Mouse (Mus musculus) kidney, embryonic 14.5 days (tissue): Measurements from ENCODE around the gene Il12rb2. TPM values are rescaled to one million over a fixed set of nuclear protein-coding genes. Genes with fewer than 3 reads are reported as not detected.

ENCODE experiments used
- ATAC-seq: fragments of 200-750 bp; cut with Nextera tagmentation; 2 replicates; pipeline ENCODE4 v1.8.0; 2017; ENCODE audit warnings: moderate number of reproducible peaks, mild to moderate bottlenecking, moderate TSS enrichment, moderate library complexity; ENCODE audit not compliant: low FRiP score, low TSS enrichment
- H3K27ac ChIP-seq: fragments of 300-500 bp; sonication (generic); 2 replicates; pipeline ENCODE4 v1.5.1; 2014; ENCODE audit warnings: low read depth, mild to moderate bottlenecking, low read length, moderate library complexity, mixed read lengths
- H3K27me3 ChIP-seq: fragments of 300-500 bp; sonication (generic); 2 replicates; pipeline ENCODE4 v1.6.1; 2014; ENCODE audit warnings: mild to moderate bottlenecking, low read length; ENCODE audit not compliant: control insufficient read depth, insufficient read depth
- H3K36me3 ChIP-seq: fragments of 300-500 bp; sonication (generic); 2 replicates; pipeline ENCODE4 v1.6.1; 2014; ENCODE audit warnings: low read length, mixed read lengths; ENCODE audit not compliant: control insufficient read depth, insufficient read depth
- H3K4me1 ChIP-seq: fragments of 300-500 bp; sonication (generic); 2 replicates; pipeline ENCODE4 v1.6.1; 2014; ENCODE audit warnings: low read length, mixed read lengths; ENCODE audit not compliant: control insufficient read depth, insufficient read depth
- H3K4me2 ChIP-seq: fragments of 300-500 bp; sonication (generic); replicated peaks from 2 replicates; pipeline ENCODE4 v1.6.1; 2014; ENCODE audit warnings: low read depth, mild to moderate bottlenecking, low read length
- H3K4me3 ChIP-seq: fragments of 300-500 bp; sonication (generic); 2 replicates; pipeline ENCODE4 v1.5.1; 2014; ENCODE audit warnings: mild to moderate bottlenecking, low read length
- H3K9ac ChIP-seq: fragments of 300-500 bp; sonication (generic); 2 replicates; pipeline ENCODE4 v1.6.1; 2014; ENCODE audit warnings: low read depth, mild to moderate bottlenecking, low read length, moderate library complexity
- H3K9me3 ChIP-seq: fragments of 300-500 bp; sonication (generic); 2 replicates; pipeline ENCODE4 v1.6.1; 2016; ENCODE audit warnings: low read length; ENCODE audit not compliant: control insufficient read depth
- WGBS: fragments of 180-500 bp; shearing (Covaris S2); extraction: QIAGEN DNeasy Blood & Tissue Kit; methylation state at CpG from one replicate; pipeline ENCODE4 v1.1.7; 2014; 5-methylcytosine and 5-hydroxymethylcytosine counted together
- polyA plus RNA-seq: library from polyadenylated mRNA; unstranded; fragments of >200 nt; fragmentation: Nextera tagmentation; extraction: Ambion mirVana; gene quantifications from 2 replicates; pipeline ENCODE4 v1.2.1, GENCODE M21; 2014

Il12rb2 gene
- polyA plus RNA-seq, 1 experiment from 2014 or later: 0.16 TPM

DNA sequence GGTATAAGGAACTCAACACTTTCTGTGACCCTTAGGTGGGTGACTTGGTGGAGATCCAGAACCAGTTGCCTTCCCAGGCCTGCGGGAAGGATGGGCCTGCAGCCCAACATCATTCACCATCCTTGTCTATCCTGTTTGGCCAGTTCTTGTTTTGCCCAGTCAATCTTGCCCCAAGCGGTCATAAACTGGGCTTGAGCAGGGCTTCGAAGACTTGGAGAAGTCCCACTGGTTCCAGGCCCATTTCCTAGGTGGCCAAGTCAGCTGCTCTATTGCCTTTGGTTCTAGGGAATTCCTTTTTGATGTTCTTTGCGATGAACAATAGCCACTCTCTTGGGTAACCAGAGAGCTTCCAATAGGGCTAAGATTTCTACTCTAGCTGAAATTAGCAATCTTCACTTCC, 124.9 kb downstream of the Il12rb2 start:
- Histone ChIP-seq H3K4me3 (no peak overlapping the region), H3K27me3 (no peaks in the 10 kb centered on the region), H3K36me3 (no peaks in the 10 kb centered on the region), H3K4me1 (no peaks in the 10 kb centered on the region), H3K4me2 (no peak overlapping the region), H3K9me3 (no peaks in the 10 kb centered on the region), H3K9ac (no peak overlapping the region), H3K27ac (no peak overlapping the region)
- no peak for ATAC-seq
- WGBS: 88% methylated on average over 4 of the region's 4 CpGs

DNA sequence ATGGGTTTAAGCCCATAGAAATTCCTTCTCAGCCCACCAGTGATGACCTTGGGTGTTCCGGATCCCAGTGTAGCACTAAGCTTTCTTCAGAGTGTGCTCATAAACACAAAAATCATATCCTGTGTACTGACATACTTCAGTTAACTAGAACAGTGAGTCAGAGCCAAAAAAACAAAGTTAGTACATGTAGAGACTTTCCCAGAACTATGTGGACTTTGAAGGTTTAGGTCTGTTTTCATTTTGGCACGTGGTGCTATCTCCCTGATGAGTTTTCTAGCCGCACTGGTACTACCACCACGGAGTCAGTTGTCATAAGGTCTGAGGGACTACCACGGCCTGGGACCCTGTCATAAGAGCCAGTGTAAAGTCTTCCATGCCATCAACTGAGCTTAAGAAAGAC, 131.5 kb downstream of the Il12rb2 start:
- 87% methylated on average over 5 of the region's 5 CpGs for WGBS
- no peaks in the 10 kb centered on the region for H3K27me3 ChIP-seq

DNA sequence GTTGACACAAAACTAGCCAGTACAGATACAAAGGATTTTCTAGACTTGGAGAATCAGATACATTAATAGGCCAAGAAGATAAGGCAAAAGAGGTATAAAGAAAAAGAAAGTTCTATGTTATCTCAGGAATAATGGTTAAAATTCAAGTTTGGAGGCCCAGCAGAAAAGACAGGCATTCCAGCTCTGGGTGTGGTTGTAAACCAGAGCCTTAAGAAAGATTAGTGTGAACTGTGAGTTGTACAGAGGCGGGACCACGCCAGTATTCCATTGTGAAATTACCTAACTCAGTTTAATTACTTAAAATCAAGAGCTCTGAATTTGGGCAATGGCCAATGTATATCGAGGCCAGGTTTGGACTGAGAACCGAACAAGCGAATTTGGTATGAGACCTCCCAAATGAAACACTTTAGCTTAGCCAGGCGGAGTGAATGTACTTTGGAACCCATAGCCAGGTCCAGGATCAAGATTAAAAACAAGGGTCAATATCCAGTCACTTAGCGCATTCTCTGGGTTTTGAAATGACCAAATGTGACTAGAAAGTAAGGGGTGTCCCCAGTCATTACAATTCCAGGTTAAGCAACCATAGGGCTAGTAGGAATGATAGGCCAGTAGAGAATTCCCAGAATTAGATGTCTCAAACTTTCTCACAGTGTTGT, 132.1 kb downstream of the Il12rb2 start:
- ATAC-seq: no peak
- Histone ChIP-seq H3K4me1 (no peaks in the 10 kb centered on the region), H3K4me3 (no peak overlapping the region), H3K27ac (no peak overlapping the region), H3K9me3 (no peaks in the 10 kb centered on the region), H3K9ac (no peak overlapping the region), H3K27me3 (no peaks in the 10 kb centered on the region), H3K4me2 (no peak overlapping the region), H3K36me3 (no peaks in the 10 kb centered on the region)
- WGBS: 93% methylated on average over 7 of the region's 7 CpGs

More for the DNA sequence above, 131.5 kb downstream of the Il12rb2 start:
- H3K27ac ChIP-seq: no peak overlapping the region
- H3K4me3 ChIP-seq: no peak overlapping the region
- no peak overlapping the region for H3K9ac ChIP-seq
- H3K9me3 ChIP-seq: no peaks in the 10 kb centered on the region
- ATAC-seq: no peak
- H3K4me1 ChIP-seq: no peaks in the 10 kb centered on the region
- no peak overlapping the region for H3K4me2 ChIP-seq
- H3K36me3 ChIP-seq: no peaks in the 10 kb centered on the region

Other genes with a start within 250 kb of the Il12rb2 start
- gene Serbp1, start 138.0 kb downstream of the Il12rb2 start, polyA plus RNA-seq: 546 and 649 TPM in 2 replicates
- gene Il23r, start 115.7 kb upstream of the Il12rb2 start, polyA plus RNA-seq: not detected in 2 replicates
- gene Tacstd2, start 159.6 kb upstream of the Il12rb2 start, polyA plus RNA-seq: 86.1 and 96.9 TPM in 2 replicates